Mouse (Mus musculus): Measurements from ENCODE around the gene Tgm4. TPM values are rescaled to one million over a fixed set of nuclear protein-coding genes. Genes with fewer than 3 reads are reported as not detected.

The Tgm4 gene
- polyA plus RNA-seq, 2 experiments from 2014 or later, result 0.83 to 1.7 TPM

DNA sequence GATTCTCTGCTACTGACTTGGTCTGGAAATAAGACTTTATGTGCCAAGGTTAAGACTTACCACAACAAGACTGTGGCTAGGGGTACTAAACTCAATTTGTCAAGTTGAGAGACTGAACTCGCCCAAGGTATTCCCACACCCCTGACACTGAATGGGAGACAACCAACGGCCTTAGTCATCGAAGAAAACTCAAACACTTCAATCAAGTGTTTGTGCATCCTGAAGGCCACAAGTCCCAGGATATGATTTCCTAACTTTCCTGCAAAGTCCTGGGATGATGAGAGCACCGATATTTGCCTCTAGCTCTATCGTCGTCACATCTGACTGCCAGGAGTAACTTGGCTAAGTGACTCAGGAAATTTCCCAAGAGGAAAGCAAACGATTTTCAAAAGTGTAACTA is 74.7 kb downstream of the Tgm4 start:
- ATAC-seq, result no peak

- no peak for ATAC-seq
These were observed 77.3 kb downstream of the Tgm4 start for GRCm38 (mm10) chr9:123111751-123112221.

GRCm38 (mm10) chr9:123112805-123113521 is 78.4 kb downstream of the Tgm4 start, which contains the start of the genes Zdhhc3 and Exosc7:
Gene Zdhhc3, minus strand, starts transcription at chr9:123113205.
Gene Exosc7, plus strand, starts transcription at chr9:123113215.
- peak; percentile 87 for ATAC-seq

DNA sequence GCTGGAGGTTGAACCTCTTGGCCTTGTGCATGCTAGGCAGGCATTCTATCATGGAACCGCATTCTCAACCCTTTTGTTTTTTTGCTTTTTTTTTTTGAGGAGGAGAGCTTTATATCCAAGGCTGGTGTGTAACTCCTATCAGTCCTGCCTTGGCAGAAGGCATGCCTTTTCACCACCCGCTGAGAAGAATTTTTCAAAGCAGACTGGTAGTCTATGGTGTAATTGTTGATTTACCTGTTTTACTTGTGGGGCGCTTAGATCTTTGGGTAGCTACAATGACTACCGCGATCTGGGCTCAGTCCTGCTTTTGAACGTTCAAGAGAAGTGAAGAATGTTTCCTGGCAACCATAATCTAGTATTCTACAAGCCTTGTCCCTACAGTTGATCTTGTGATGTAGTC is 79.4 kb downstream of the Tgm4 start:
- no peak for ATAC-seq

- ATAC-seq, result no peak
These were observed 81.0 kb downstream of the Tgm4 start for GRCm38 (mm10) chr9:123115566-123115965.

Other genes starting within 250 kb of the Tgm4 start
- gene Tcaim, start 229.2 kb upstream of the Tgm4 start, polyA plus RNA-seq (2017; shearing (Covaris generic)), result 10 to 100 TPM; 18.0 to 19.4 TPM
- 1 to 10 TPM; 1.4 to 3.1 TPM for gene Gm35549, start 190.7 kb upstream of the Tgm4 start, polyA plus RNA-seq (2017; shearing (Covaris generic))
- gene Zfp445, start 168.7 kb upstream of the Tgm4 start, polyA plus RNA-seq (2017; shearing (Covaris generic)), result 10 to 100 TPM; 38.3 to 85.0 TPM
- gene Zkscan7, start 149.0 kb upstream of the Tgm4 start, polyA plus RNA-seq (2017; shearing (Covaris generic)), result 1 to 10 TPM; 2.8 to 4.9 TPM
- not detected for gene Zfp105, start 111.7 kb upstream of the Tgm4 start, polyA plus RNA-seq (2017; shearing (Covaris generic))
- 10 to 100 TPM; 25.4 to 31.7 TPM for gene 1110059G10Rik, start 83.7 kb upstream of the Tgm4 start, polyA plus RNA-seq (2017; shearing (Covaris generic))
- 1 to 10 TPM; 5.7 to 8.5 TPM for gene Kif15, start 83.7 kb upstream of the Tgm4 start, polyA plus RNA-seq (2017; shearing (Covaris generic))
- 10 to 100 TPM; 15.1 to 18.6 TPM for gene Tmem42, start 13.4 kb upstream of the Tgm4 start, polyA plus RNA-seq (2017; shearing (Covaris generic))
- gene Zdhhc3, start 78.5 kb downstream of the Tgm4 start, polyA plus RNA-seq (2017; shearing (Covaris generic)), result 10 to 100 TPM; 11.5 to 13.1 TPM
- 100 to 1,000 TPM; 105 to 108 TPM for gene Exosc7, start 78.5 kb downstream of the Tgm4 start, polyA plus RNA-seq (2017; shearing (Covaris generic))
- gene Clec3b, start 116.2 kb downstream of the Tgm4 start, polyA plus RNA-seq (2017; shearing (Covaris generic)), result not detected
- 1 to 10 TPM; 3.1 to 4.6 TPM for gene Cdcp1, start 181.3 kb downstream of the Tgm4 start, polyA plus RNA-seq (2017; shearing (Covaris generic))
- 1 to 10 TPM in 1 of 2 experiments, not detected in 1; 1.0 TPM for gene Tmem158, start 226.0 kb downstream of the Tgm4 start, polyA plus RNA-seq (2017; shearing (Covaris generic))

All from CD4-positive, CD25-positive, alpha-beta regulatory T cell, adult 4 months (primary cell).